Mouse (Mus musculus) lung, embryonic 16.5 days (tissue): ENCODE results near the gene Prss23. TPM values are rescaled to one million over a fixed set of nuclear protein-coding genes. Genes with fewer than 3 reads are reported as not detected.

Experiments
- ATAC-seq: fragments of 200-750 bp; cut with Nextera tagmentation; 2 replicates; pipeline ENCODE4 v1.8.0; 2017; ENCODE audit warnings: low read depth, mild to moderate bottlenecking, moderate library complexity
- H3K27ac ChIP-seq: fragments of 300-500 bp; sonication (generic); 2 replicates; pipeline ENCODE4 v1.5.1; 2014; ENCODE audit warnings: mild to moderate bottlenecking, control low read depth, low read length
- H3K27me3 ChIP-seq: fragments of 300-500 bp; sonication (generic); 2 replicates; pipeline ENCODE4 v1.6.1; 2014; ENCODE audit warnings: low read depth, low read length, mixed read lengths; ENCODE audit not compliant: control insufficient read depth, insufficient read depth
- H3K36me3 ChIP-seq: fragments of 300-500 bp; sonication (generic); 2 replicates; pipeline ENCODE4 v1.6.1; 2014; ENCODE audit warnings: low read length; ENCODE audit not compliant: control insufficient read depth, insufficient read depth
- H3K4me1 ChIP-seq: fragments of 300-500 bp; sonication (generic); replicated peaks from 2 replicates; pipeline ENCODE4 v1.6.1; 2014; ENCODE audit warnings: low read length, mixed read lengths; ENCODE audit not compliant: control insufficient read depth, insufficient read depth
- H3K4me2 ChIP-seq: fragments of 300-500 bp; sonication (generic); 2 replicates; pipeline ENCODE4 v1.6.1; 2014; ENCODE audit warnings: low read depth, low read length, control low read depth
- H3K4me3 ChIP-seq: fragments of 300-500 bp; sonication (generic); 2 replicates; pipeline ENCODE4 v1.5.1; 2014; ENCODE audit warnings: mild to moderate bottlenecking, low read length, control low read depth
- H3K9ac ChIP-seq: fragments of 300-500 bp; sonication (generic); 2 replicates; pipeline ENCODE4 v1.6.1; 2014; ENCODE audit warnings: low read length, control low read depth
- H3K9me3 ChIP-seq: fragments of 300-500 bp; sonication (generic); 2 replicates; pipeline ENCODE4 v1.6.1; 2016; ENCODE audit warnings: low read length; ENCODE audit not compliant: control insufficient read depth
- WGBS: fragments of 180-500 bp; shearing (Covaris S2); extraction: QIAGEN DNeasy Blood & Tissue Kit; methylation state at CpG from one replicate; pipeline ENCODE4 v1.1.7; 2014; 5-methylcytosine and 5-hydroxymethylcytosine counted together
- polyA plus RNA-seq: library from polyadenylated mRNA; unstranded; fragments of >200 nt; fragmentation: Nextera tagmentation; extraction: Ambion mirVana; gene quantifications from 2 replicates; pipeline ENCODE4 v1.2.1, GENCODE M21; 2015

The Prss23 gene
- polyA plus RNA-seq, 1 experiment from 2014 or later = 47.8 TPM

- Histone ChIP-seq H3K4me1 (peaks cover 4% of the 10 kb centered on the region; the same call in 1 of the 2 replicates), H3K4me3 (no peak overlapping the region), H3K27me3 (no peaks in the 10 kb centered on the region), H3K36me3 (no peaks in the 10 kb centered on the region), H3K27ac (no peak overlapping the region), H3K9ac (no peak overlapping the region), H3K4me2 (no peak overlapping the region), H3K9me3 (no peaks in the 10 kb centered on the region)
- 7% methylated on average over 1 of the region's 1 CpGs for WGBS
- ATAC-seq = peak; percentile 83
These were observed 49.5 kb downstream of the Prss23 start for GRCm38 (mm10) chr7:89477294-89477999.

GRCm38 (mm10) chr7:89473442-89473841, 53.5 kb downstream of the Prss23 start:
- no peak overlapping the region for H3K4me3 ChIP-seq
- WGBS = 40% methylated on average over 4 of the region's 4 CpGs
- no peaks in the 10 kb centered on the region for H3K27me3 ChIP-seq
- no peak for ATAC-seq
- no peak overlapping the region for H3K9ac ChIP-seq
- H3K4me1 ChIP-seq = no peaks in the 10 kb centered on the region
- no peaks in the 10 kb centered on the region for H3K9me3 ChIP-seq
- no peaks in the 10 kb centered on the region for H3K36me3 ChIP-seq
- no peak overlapping the region for H3K27ac ChIP-seq
- H3K4me2 ChIP-seq = no peak overlapping the region

- Histone ChIP-seq H3K27me3 (no peaks in the 10 kb centered on the region), H3K4me3 (no peak overlapping the region), H3K4me1 (no peaks in the 10 kb centered on the region), H3K36me3 (no peaks in the 10 kb centered on the region), H3K27ac (no peak overlapping the region), H3K9ac (no peak overlapping the region), H3K4me2 (no peak overlapping the region), H3K9me3 (no peaks in the 10 kb centered on the region)
- no peak for ATAC-seq
- 72% methylated on average over 10 of the region's 10 CpGs for WGBS
These were observed 63.0 kb downstream of the Prss23 start for GRCm38 (mm10) chr7:89463775-89464592.

- Histone ChIP-seq H3K9me3 (no peaks in the 10 kb centered on the region), H3K27me3 (no peaks in the 10 kb centered on the region), H3K27ac (no peak overlapping the region), H3K4me3 (no peak overlapping the region), H3K4me2 (no peak overlapping the region), H3K9ac (no peak overlapping the region), H3K4me1 (no peaks in the 10 kb centered on the region), H3K36me3 (no peaks in the 10 kb centered on the region)
- 69% methylated on average over 3 of the region's 3 CpGs for WGBS
- ATAC-seq = no peak
These were observed 63.7 kb downstream of the Prss23 start for GRCm38 (mm10) chr7:89463246-89463645.

GRCm38 (mm10) chr7:89462646-89463207, 64.3 kb downstream of the Prss23 start:
- Histone ChIP-seq H3K27me3 (no peaks in the 10 kb centered on the region), H3K4me1 (no peaks in the 10 kb centered on the region), H3K36me3 (no peaks in the 10 kb centered on the region), H3K9me3 (no peaks in the 10 kb centered on the region), H3K4me2 (no peak overlapping the region), H3K4me3 (no peak overlapping the region), H3K9ac (no peak overlapping the region), H3K27ac (no peak overlapping the region)
- no peak for ATAC-seq
- 53% methylated on average over 5 of the region's 5 CpGs for WGBS

GRCm38 (mm10) chr7:89461351-89461750, 65.6 kb downstream of the Prss23 start:
- Histone ChIP-seq H3K9me3 (no peaks in the 10 kb centered on the region), H3K9ac (no peak overlapping the region), H3K4me3 (no peak overlapping the region), H3K27ac (no peak overlapping the region), H3K4me2 (no peak overlapping the region), H3K27me3 (no peaks in the 10 kb centered on the region), H3K36me3 (no peaks in the 10 kb centered on the region), H3K4me1 (peaks cover 3% of the 10 kb centered on the region; the same call in 1 of the 2 replicates)
- WGBS = 72% methylated on average over 3 of the region's 3 CpGs
- ATAC-seq = no peak

GRCm38 (mm10) chr7:89460911-89461310, 66.1 kb downstream of the Prss23 start:
- Histone ChIP-seq H3K4me3 (no peak overlapping the region), H3K4me2 (no peak overlapping the region), H3K36me3 (no peaks in the 10 kb centered on the region), H3K27ac (no peak overlapping the region), H3K4me1 (peaks cover 3% of the 10 kb centered on the region; the same call in 1 of the 2 replicates), H3K27me3 (no peaks in the 10 kb centered on the region), H3K9ac (no peak overlapping the region), H3K9me3 (no peaks in the 10 kb centered on the region)
- no peak for ATAC-seq

GRCm38 (mm10) chr7:89459691-89460090, 67.3 kb downstream of the Prss23 start:
- ATAC-seq = no peak
- peaks cover 3% of the 10 kb centered on the region; the same call in 1 of the 2 replicates for H3K4me1 ChIP-seq
- no peak overlapping the region for H3K9ac ChIP-seq
- H3K36me3 ChIP-seq = no peaks in the 10 kb centered on the region
- no peaks in the 10 kb centered on the region for H3K27me3 ChIP-seq
- no peaks in the 10 kb centered on the region for H3K9me3 ChIP-seq
- no peak overlapping the region for H3K4me3 ChIP-seq
- H3K27ac ChIP-seq = no peak overlapping the region
- no peak overlapping the region for H3K4me2 ChIP-seq
- 52% methylated on average over 2 of the region's 2 CpGs for WGBS
